Mouse (Mus musculus): ENCODE measurements at regions not wholly inside any gene's neighbourhood (a gene's known extent, or its start where the extent isn't known, plus 50 kb on each side); places are given as distances from the start of the nearest gene placed in this dataset.

GRCm38 (mm10) chr8:25388811-25389210, 564.6 kb upstream of the Adam5 start:
- TF ChIP-seq CTCF (IDR thresholded peaks at IDR 0.05; ENCODE audit: extremely low read depth, insufficient read depth, insufficient read length, insufficient replicate concordance) (no peak), POLR2A (IDR thresholded peaks at IDR 0.05; ENCODE audit: low read depth, low read length) (no peak)
